Mouse (Mus musculus): ENCODE results near the gene Gm10134. TPM values are rescaled to one million over a fixed set of nuclear protein-coding genes. Genes with fewer than 3 reads are reported as not detected.
"Not testable (repeated sequence)": the region's sequence is repeated elsewhere in the genome, so short reads cannot be mapped to it uniquely, and the experiment has no call there.

Gm10134 gene
- polyA plus RNA-seq, 1 experiment from 2014 or later = 1.1 TPM

- ATAC-seq (ENCODE audit: insufficient number of reproducible peaks, insufficient read depth, low FRiP score, low read depth) = no peak
- H3K27me3 ChIP-seq (ENCODE audit: control insufficient read depth, insufficient read depth, low read length) = no peaks in the 10 kb centered on the region
- no peak overlapping the region for H3K27ac ChIP-seq (replicated peaks in 1 of 2; ENCODE audit: control insufficient read depth in 1 of 2, insufficient read depth in 1 of 2, low read depth in 2 of 2, low read length in 2 of 2)
- WGBS = 78% methylated on average over 6 of the region's 6 CpGs
- no peaks in the 10 kb centered on the region for H3K9me3 ChIP-seq (ENCODE audit: control insufficient read depth, low read length)
- no peaks in the 10 kb centered on the region for H3K36me3 ChIP-seq (ENCODE audit: control insufficient read depth, insufficient read depth, low read length)
- H3K4me1 ChIP-seq (ENCODE audit: control insufficient read depth in 2 of 2, insufficient read depth in 2 of 2, low read length in 2 of 2) = no peaks in the 10 kb centered on the region
- H3K9ac ChIP-seq (ENCODE audit: low read length) = no peak overlapping the region
- H3K4me3 ChIP-seq (ENCODE audit: control insufficient read depth in 1 of 2, insufficient read depth in 1 of 2, low read depth in 1 of 2, low read length in 2 of 2) = no peak overlapping the region
- no peak overlapping the region for H3K4me2 ChIP-seq (ENCODE audit: low read length)
Observed at GRCm38 (mm10) chr2:28506291-28506690, 396 bp downstream of the Gm10134 start.

GRCm38 (mm10) chr2:28511600-28511999, 5.7 kb downstream of the Gm10134 start:
- peaks cover 7 to 14% of the 10 kb centered on the region in 2 experiments for H3K4me1 ChIP-seq (ENCODE audit: control insufficient read depth in 2 of 2, insufficient read depth in 2 of 2, low read length in 2 of 2)
- not testable (repeated sequence) for H3K27me3 ChIP-seq (ENCODE audit: control insufficient read depth, insufficient read depth, low read length); H3K4me2 ChIP-seq (ENCODE audit: low read length); H3K36me3 ChIP-seq (ENCODE audit: control insufficient read depth, insufficient read depth, low read length); H3K9me3 ChIP-seq (ENCODE audit: control insufficient read depth, low read length); H3K4me3 ChIP-seq (ENCODE audit: control insufficient read depth in 1 of 2, insufficient read depth in 1 of 2, low read depth in 1 of 2, low read length in 2 of 2); H3K27ac ChIP-seq (replicated peaks in 1 of 2; ENCODE audit: control insufficient read depth in 1 of 2, insufficient read depth in 1 of 2, low read depth in 2 of 2, low read length in 2 of 2); ATAC-seq (ENCODE audit: insufficient number of reproducible peaks, insufficient read depth, low FRiP score, low read depth); H3K9ac ChIP-seq (ENCODE audit: low read length)
- WGBS = 40% methylated on average over 5 of the region's 5 CpGs

- peaks cover 11 to 19% of the 10 kb centered on the region in 2 experiments for H3K4me1 ChIP-seq (ENCODE audit: control insufficient read depth in 2 of 2, insufficient read depth in 2 of 2, low read length in 2 of 2)
- H3K9ac ChIP-seq (ENCODE audit: low read length) = peak within 1 kb of the TSS; percentile 87
- ATAC-seq (ENCODE audit: insufficient number of reproducible peaks, insufficient read depth, low FRiP score, low read depth) = peak; percentile 60; the same call in 1 of the 2 replicates
- H3K27ac ChIP-seq (replicated peaks in 1 of 2; ENCODE audit: control insufficient read depth in 1 of 2, insufficient read depth in 1 of 2, low read depth in 2 of 2, low read length in 2 of 2) = no peak within 1 kb of the TSS; a peak in 1 of 4 replicates
- H3K4me3 ChIP-seq (ENCODE audit: control insufficient read depth in 1 of 2, insufficient read depth in 1 of 2, low read depth in 1 of 2, low read length in 2 of 2) = peak within 1 kb of the TSS; percentile 71 to 77
- under 1% methylated on average over 55 of the region's 71 CpGs for WGBS
- H3K36me3 ChIP-seq (ENCODE audit: control insufficient read depth, insufficient read depth, low read length) = no peaks in the 10 kb centered on the region
- peak within 1 kb of the TSS; percentile 100 for H3K4me2 ChIP-seq (ENCODE audit: low read length)
- no peaks in the 10 kb centered on the region for H3K9me3 ChIP-seq (ENCODE audit: control insufficient read depth, low read length)
- no peaks in the 10 kb centered on the region for H3K27me3 ChIP-seq (ENCODE audit: control insufficient read depth, insufficient read depth, low read length)
Observed at GRCm38 (mm10) chr2:28512798-28513401, 7.0 kb downstream of the Gm10134 start, which contains the start of gene Ralgds. Gene Ralgds (plus strand): TSS chr2:28513125.

GRCm38 (mm10) chr2:28513431-28514370, 7.8 kb downstream of the Gm10134 start:
- ATAC-seq (ENCODE audit: insufficient number of reproducible peaks, insufficient read depth, low FRiP score, low read depth) = 0 out of 2 replicates have a peak, but pooled peaks have one; percentile 5

GRCm38 (mm10) chr2:28514489-28514888, 8.6 kb downstream of the Gm10134 start:
- Histone ChIP-seq H3K9me3 (ENCODE audit: control insufficient read depth, low read length) (no peaks in the 10 kb centered on the region), H3K9ac (ENCODE audit: low read length) (0 out of 2 replicates have a peak overlapping the region, but pooled peaks have one; percentile 35), H3K36me3 (ENCODE audit: control insufficient read depth, insufficient read depth, low read length) (no peaks in the 10 kb centered on the region), H3K4me2 (ENCODE audit: low read length) (peak overlapping the region; percentile 100), H3K27me3 (ENCODE audit: control insufficient read depth, insufficient read depth, low read length) (no peaks in the 10 kb centered on the region), H3K4me3 (ENCODE audit: control insufficient read depth in 1 of 2, insufficient read depth in 1 of 2, low read depth in 1 of 2, low read length in 2 of 2) (peak overlapping the region in 1 of 2 experiments; percentile 71; a peak in 1 of 4 replicates), H3K4me1 (ENCODE audit: control insufficient read depth in 2 of 2, insufficient read depth in 2 of 2, low read length in 2 of 2) (peaks cover 11 to 19% of the 10 kb centered on the region in 2 experiments), H3K27ac (replicated peaks in 1 of 2; ENCODE audit: control insufficient read depth in 1 of 2, insufficient read depth in 1 of 2, low read depth in 2 of 2, low read length in 2 of 2) (no peak overlapping the region)
- WGBS = 22% methylated on average over 5 of the region's 5 CpGs
- no peak for ATAC-seq (ENCODE audit: insufficient number of reproducible peaks, insufficient read depth, low FRiP score, low read depth)

More at GRCm38 (mm10) chr2:28513431-28514370, 7.8 kb downstream of the Gm10134 start:
- H3K27ac ChIP-seq (replicated peaks in 1 of 2; ENCODE audit: control insufficient read depth in 1 of 2, insufficient read depth in 1 of 2, low read depth in 2 of 2, low read length in 2 of 2) = no peak overlapping the region; a peak in 1 of 4 replicates
- H3K36me3 ChIP-seq (ENCODE audit: control insufficient read depth, insufficient read depth, low read length) = no peaks in the 10 kb centered on the region
- peak overlapping the region; percentile 87 for H3K9ac ChIP-seq (ENCODE audit: low read length)
- H3K4me1 ChIP-seq (ENCODE audit: control insufficient read depth in 2 of 2, insufficient read depth in 2 of 2, low read length in 2 of 2) = peaks cover 11 to 19% of the 10 kb centered on the region in 2 experiments
- peak overlapping the region; percentile 100 for H3K4me2 ChIP-seq (ENCODE audit: low read length)
- 9% methylated on average over 47 of the region's 47 CpGs for WGBS
- H3K27me3 ChIP-seq (ENCODE audit: control insufficient read depth, insufficient read depth, low read length) = no peaks in the 10 kb centered on the region
- H3K9me3 ChIP-seq (ENCODE audit: control insufficient read depth, low read length) = no peaks in the 10 kb centered on the region
- H3K4me3 ChIP-seq (ENCODE audit: control insufficient read depth in 1 of 2, insufficient read depth in 1 of 2, low read depth in 1 of 2, low read length in 2 of 2) = peak overlapping the region; percentile 71 to 77

- H3K4me1 ChIP-seq (ENCODE audit: control insufficient read depth in 2 of 2, insufficient read depth in 2 of 2, low read length in 2 of 2) = peaks cover 11 to 19% of the 10 kb centered on the region in 2 experiments
- no peaks in the 10 kb centered on the region for H3K9me3 ChIP-seq (ENCODE audit: control insufficient read depth, low read length)
- 43% methylated on average over 5 of the region's 5 CpGs for WGBS
- ATAC-seq (ENCODE audit: insufficient number of reproducible peaks, insufficient read depth, low FRiP score, low read depth) = peak; percentile 37; the same call in 1 of the 2 replicates
- H3K36me3 ChIP-seq (ENCODE audit: control insufficient read depth, insufficient read depth, low read length) = no peaks in the 10 kb centered on the region
- no peak overlapping the region for H3K4me3 ChIP-seq (ENCODE audit: control insufficient read depth in 1 of 2, insufficient read depth in 1 of 2, low read depth in 1 of 2, low read length in 2 of 2)
- no peak overlapping the region for H3K9ac ChIP-seq (ENCODE audit: low read length)
- no peak overlapping the region for H3K4me2 ChIP-seq (ENCODE audit: low read length)
- no peak overlapping the region for H3K27ac ChIP-seq (replicated peaks in 1 of 2; ENCODE audit: control insufficient read depth in 1 of 2, insufficient read depth in 1 of 2, low read depth in 2 of 2, low read length in 2 of 2)
- H3K27me3 ChIP-seq (ENCODE audit: control insufficient read depth, insufficient read depth, low read length) = no peaks in the 10 kb centered on the region
Observed at GRCm38 (mm10) chr2:28517206-28517909, 11.5 kb downstream of the Gm10134 start.

- H3K9ac ChIP-seq (ENCODE audit: low read length) = no peak overlapping the region
- 63% methylated on average over 2 of the region's 2 CpGs for WGBS
- H3K27me3 ChIP-seq (ENCODE audit: control insufficient read depth, insufficient read depth, low read length) = no peaks in the 10 kb centered on the region
- ATAC-seq (ENCODE audit: insufficient number of reproducible peaks, insufficient read depth, low FRiP score, low read depth) = no peak
- H3K4me3 ChIP-seq (ENCODE audit: control insufficient read depth in 1 of 2, insufficient read depth in 1 of 2, low read depth in 1 of 2, low read length in 2 of 2) = no peak overlapping the region
- H3K4me2 ChIP-seq (ENCODE audit: low read length) = no peak overlapping the region
- peaks cover 11 to 20% of the 10 kb centered on the region in 2 experiments for H3K4me1 ChIP-seq (ENCODE audit: control insufficient read depth in 2 of 2, insufficient read depth in 2 of 2, low read length in 2 of 2)
- H3K9me3 ChIP-seq (ENCODE audit: control insufficient read depth, low read length) = no peaks in the 10 kb centered on the region
- no peak overlapping the region for H3K27ac ChIP-seq (replicated peaks in 1 of 2; ENCODE audit: control insufficient read depth in 1 of 2, insufficient read depth in 1 of 2, low read depth in 2 of 2, low read length in 2 of 2)
- no peaks in the 10 kb centered on the region for H3K36me3 ChIP-seq (ENCODE audit: control insufficient read depth, insufficient read depth, low read length)
Observed at GRCm38 (mm10) chr2:28518231-28518630, 12.3 kb downstream of the Gm10134 start.

All from heart, embryonic 14.5 days (tissue).